Mouse (Mus musculus) large intestine, adult 2 months (tissue): Measurements from ENCODE around the gene Atg2b. TPM values are rescaled to one million over a fixed set of nuclear protein-coding genes. Genes with fewer than 3 reads are reported as not detected.

Source experiments
- DNase-seq: peaks from one replicate; pipeline ENCODE4 v3.0.0-alpha.2; 2012; ENCODE audit warnings: low read depth, low spot score
- WGBS: fragments of 180-500 bp; shearing (Covaris S2); methylation state at CpG from one replicate; pipeline ENCODE4 v1.1.7; 2018; 5-methylcytosine and 5-hydroxymethylcytosine counted together
- polyA plus RNA-seq: library from polyadenylated mRNA; depleted of rRNA; stranded (reverse); fragments of >200 nt; gene quantifications from 2 replicates; pipeline ENCODE4 v1.2.3, GENCODE M21; 2012

The Atg2b gene
- polyA plus RNA-seq, 1 experiment: 11.8 TPM

DNA sequence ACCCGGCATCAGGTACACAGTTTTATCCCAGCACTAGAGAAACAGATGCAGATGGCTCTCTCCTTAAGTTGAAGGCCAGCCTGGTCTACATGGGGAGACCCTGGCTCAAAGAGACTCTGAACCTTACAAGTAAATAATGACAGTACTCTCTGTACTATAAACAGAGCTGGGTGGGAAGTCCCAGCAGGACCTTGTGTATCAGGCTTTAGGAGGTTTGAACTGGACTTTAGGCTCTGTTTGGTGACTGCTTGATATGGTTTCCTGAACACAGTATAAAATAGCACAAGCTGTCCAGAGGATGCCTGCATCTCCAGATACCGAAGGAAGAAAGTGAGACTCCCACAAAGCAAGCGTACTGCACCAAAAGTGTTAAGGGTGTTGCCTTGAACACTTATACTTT lies 1.8 kb upstream of the Atg2b start:
- DNase-seq: no peak
- 87% methylated on average over 3 of the region's 3 CpGs for WGBS

DNA sequence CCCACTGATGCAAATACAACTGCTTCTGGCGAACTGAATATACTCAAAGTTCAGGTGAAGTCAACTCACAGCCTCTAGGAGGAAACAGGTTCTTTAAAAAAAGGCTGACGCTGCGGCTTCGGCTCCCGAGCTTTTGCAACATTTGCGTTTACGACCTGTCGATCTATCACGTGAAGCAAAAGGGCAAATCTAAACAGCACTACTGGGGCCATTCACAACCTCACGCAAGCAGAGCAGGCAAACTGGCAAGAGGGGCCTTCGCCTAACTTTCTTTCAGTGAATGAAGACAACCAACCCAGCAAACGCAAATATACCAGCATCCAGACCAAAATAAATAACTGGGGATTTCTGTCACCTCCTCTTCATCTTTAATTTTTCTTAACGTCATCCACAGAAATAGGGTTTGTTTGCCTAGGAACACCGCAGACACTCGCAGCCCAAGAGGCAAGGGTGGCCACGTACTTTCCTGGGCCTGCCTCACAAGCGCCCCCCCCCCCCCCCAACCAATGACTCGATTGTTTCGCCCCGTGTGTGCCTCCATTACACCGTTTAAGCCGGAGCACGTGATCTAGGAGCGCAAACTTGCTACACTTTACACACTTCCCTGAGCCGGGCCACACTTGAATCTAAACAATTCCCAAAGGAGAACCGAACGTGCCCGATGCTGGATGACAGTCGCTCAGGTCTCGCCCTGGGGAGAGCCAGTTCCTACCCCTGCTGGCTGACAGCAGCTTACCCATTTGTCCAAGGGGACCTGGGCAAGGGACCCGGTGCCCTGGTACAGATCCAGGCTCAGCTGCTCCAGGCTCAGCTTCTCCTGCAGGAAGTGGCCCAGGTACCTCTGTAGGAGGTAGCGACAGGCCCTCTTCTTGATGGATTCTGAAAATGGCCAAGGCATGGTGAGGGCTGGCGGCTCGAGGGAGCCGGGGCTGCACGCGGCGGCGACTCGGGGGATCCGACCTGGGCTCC lies 794 bp downstream of the Atg2b start, which contains the start of gene Gskip:
Gskip (plus strand) TSS at position 897 of the 969 bp plus-strand sequence.
- DNase-seq: peak; percentile 64
- 1% methylated on average over 41 of the region's 41 CpGs for WGBS

DNA sequence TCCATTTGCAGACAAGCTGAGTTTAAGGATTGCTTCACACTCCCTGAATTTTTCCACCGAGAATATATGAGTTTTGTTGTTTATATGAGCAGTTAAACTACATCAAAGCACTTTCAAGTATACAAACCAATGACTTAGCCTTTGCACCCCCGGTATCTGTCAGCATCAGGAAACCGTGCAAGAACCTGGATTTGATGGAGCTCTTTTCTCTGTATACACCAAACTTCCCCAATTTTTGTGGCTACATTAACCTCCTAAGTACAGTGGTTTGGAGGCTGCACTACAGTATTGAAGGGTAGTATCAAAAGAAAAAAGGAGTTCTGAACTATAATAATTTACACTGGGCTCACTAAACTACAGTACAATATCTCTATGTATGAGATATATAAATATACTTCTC lies 6.2 kb downstream of the Atg2b start:
- no peak for DNase-seq
- WGBS: 78% methylated on average over 3 of the region's 3 CpGs

DNA sequence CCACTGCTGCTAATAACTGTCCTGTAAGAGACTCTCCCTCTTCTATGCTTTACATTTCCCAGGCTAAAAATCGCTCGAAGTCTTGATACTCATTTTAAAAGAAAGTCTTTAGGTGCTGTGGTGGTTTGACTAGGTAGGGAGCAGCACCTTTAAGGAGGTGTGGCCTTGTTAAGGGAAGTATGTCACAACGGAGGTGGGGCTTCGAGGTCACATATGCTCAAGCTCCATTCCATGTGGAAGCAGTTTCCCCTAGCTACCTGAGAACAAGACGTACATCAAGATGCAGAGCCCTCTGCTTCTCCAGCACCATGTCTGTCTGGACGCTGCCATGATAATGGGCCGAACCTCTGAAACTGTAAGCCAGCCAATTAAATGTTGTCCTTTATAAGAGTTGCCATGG lies 6.8 kb downstream of the Atg2b start:
- WGBS: 93% methylated on average over 7 of the region's 7 CpGs
- DNase-seq: no peak

DNA sequence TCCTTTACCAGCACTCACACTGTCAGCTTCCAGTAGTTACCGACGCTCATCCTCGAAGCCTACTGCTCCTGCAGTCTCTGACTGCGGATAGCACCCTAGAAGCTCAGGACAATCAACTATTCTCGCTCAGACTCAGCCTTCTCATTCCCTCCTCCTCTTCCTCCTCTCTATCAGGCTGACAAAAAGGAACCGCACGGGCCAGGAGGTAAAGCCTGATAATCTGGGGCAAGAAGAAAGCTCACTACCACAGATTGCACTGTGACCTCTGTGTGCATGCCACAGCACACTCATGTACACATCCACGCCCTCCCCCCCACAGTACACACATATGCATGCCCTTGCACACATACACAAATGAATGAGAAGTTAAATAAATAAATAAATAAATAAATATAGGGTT lies 8.7 kb downstream of the Atg2b start:
- 95% methylated on average over 8 of the region's 8 CpGs for WGBS
- no peak for DNase-seq

DNA sequence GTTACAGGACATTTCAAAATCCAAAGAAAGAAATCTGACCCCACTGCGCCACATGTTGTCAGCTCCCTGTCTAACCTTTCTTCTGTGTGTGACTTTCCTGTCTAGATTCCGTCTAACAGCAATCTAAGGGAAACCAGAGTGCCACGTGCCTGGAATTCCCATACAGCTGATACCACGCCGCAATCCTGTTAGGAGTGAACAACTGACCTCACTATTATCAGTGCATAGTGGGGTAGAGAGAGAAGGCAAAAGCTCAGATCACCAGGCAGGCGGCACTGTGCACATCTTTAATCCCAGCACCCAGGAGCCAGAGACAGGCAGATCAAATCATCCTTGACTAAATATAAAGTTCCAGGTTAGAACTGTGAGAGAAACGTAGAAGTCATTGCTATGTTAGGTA lies 29.2 kb downstream of the Atg2b start:
- WGBS: 94% methylated on average over 7 of the region's 7 CpGs
- no peak for DNase-seq

DNA sequence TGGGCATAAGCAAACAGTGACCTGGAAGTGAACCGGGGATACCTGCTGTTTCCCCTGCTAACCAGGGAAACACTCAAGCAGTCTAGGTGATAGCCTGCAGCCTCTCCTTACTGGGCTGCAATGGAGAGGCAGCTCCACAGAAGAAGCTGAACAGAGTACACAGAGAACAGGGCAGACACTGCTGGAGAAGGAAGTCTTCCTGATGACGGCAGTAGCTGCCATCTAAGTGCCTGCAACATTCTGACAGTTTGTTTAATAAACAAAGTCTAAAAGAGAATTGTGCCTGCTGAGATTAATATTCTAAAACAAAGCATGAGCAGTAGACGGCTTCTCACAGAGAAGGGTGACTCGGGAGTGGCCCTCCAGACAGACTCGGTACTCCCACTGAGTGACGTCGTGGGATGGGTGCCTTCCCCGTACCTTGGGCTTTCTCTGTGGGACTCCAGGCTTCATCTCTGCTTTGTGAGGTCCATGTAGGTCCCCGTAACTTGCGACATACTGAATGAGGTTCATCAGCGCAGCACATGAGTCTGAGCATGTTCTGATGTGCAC lies 42.2 kb downstream of the Atg2b start:
- WGBS: 75% methylated on average over 11 of the region's 11 CpGs
- no peak for DNase-seq

DNA sequence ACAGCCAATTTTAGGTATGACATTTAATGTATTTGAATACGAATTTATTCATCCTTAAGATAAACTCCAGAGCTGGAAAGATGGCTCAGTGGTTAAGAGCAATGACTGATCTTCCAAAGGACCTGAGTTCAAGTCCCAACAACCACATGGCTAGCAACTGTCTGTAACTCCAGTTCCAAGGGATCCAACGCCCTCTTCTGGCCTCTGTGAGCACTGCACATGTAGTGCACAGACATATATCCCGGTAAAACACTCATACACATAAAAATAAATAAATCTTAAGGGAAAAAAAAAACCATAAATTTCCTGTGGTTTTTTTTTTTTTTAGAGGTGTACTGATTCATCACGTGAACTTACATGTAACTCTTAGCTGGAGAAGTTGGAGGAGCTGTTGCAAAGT lies 47.5 kb downstream of the Atg2b start:
- no peak for DNase-seq
- 75% methylated on average over 4 of the region's 4 CpGs for WGBS

DNA sequence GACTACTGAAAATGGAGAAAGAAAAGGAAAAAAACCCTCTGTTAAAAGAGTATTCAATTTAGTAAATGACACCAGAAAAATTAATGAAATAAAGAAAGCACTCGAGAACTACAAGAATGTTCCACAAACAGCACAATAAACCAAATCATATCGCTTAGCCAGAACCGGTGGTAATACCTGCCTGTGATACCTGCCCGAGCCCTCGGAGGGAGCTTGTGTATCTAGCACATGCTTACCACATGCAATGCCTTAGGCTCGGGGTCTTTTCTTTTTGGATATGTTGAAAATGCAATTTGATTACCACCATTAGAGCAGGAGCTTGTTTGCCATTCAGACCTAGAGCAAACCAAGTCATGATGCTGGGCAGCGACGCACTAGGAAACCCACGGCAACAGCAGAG lies 48.5 kb downstream of the Atg2b start:
- WGBS: 92% methylated on average over 9 of the region's 9 CpGs
- no peak for DNase-seq

DNA sequence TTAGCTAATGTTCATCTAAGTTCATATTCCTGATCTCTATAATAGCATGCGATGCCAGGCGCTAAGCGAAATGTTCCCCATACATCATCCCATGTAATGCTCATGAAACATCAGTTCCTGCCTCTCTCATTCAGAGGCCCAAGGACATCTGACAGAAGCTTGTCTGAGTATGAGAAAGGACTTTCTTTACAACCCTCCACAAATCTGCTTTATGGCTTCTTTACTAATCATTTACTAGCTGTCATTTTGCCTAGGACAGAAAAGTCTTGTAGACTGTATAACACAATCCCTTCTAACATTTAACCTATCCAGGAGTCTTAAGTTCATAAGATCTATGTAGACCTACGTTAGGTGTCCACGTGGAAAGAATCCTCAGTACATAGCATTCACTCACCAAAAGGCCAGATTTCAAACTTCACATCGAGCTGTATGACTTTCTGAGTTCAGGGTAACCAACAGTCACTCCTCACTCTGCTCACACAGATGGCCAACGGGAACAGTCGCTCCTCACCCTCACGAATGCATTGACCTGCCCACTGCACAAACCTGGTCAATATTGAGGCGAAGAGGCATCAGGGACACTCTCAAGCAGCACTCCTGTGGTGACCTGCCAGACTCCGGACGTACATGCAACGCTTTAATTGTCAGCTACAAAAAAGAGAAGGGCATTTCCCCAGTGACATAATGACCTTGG lies 50.5 kb downstream of the Atg2b start:
- WGBS: 46% methylated on average over 13 of the region's 13 CpGs
- peak; percentile 25 for DNase-seq

DNA sequence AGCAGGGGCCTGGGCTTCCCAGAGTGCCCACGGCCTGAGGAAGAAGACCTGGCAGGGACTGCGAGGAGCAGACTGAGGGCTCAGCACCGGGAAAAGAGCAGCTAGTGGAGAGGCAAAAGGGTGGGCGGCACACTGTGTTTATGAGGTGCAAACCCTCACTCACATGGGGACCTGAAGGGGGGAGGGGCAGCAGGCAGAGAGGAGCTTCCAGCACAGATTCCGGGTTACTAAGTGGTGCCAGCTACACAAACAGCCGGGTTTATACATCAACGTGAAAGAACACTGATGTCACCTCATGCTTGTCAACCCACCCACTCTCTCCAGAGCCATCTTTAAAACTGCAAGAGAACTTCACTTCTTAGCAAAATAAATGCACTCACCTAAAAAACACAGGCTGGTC lies 59.2 kb downstream of the Atg2b start:
- no peak for DNase-seq

DNA sequence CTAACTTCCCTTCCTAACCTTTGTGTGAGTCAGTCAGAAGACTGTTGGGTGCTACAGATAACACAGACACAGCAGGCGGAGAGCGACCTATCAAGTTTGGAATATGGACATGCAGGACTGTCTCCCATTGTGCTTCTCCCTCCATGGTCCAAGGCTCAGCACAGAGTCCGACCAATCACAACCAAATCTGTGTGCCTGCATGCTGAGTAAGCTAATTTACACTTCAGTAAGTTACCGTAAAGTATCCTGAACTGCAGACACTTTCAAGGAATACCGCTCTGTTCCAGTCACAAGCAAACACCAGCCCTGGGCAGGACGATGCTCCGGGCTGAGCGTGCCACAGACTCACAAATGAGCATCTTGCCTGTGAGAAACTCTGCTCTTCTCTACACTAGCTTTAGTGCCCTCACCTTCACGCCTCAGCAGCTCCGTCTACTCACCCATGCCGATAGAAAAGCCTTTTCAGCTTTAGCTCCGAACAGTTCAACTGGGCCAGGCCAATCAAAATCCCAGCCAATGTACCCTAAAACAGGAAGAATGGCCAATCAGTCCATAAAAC lies 62.0 kb downstream of the Atg2b start:
- no peak for DNase-seq
- 82% methylated on average over 12 of the region's 12 CpGs for whole genome bisulfite sequencing

More for the DNA sequence above, 59.2 kb downstream of the Atg2b start:
- WGBS: 67% methylated on average over 7 of the region's 7 CpGs

DNA sequence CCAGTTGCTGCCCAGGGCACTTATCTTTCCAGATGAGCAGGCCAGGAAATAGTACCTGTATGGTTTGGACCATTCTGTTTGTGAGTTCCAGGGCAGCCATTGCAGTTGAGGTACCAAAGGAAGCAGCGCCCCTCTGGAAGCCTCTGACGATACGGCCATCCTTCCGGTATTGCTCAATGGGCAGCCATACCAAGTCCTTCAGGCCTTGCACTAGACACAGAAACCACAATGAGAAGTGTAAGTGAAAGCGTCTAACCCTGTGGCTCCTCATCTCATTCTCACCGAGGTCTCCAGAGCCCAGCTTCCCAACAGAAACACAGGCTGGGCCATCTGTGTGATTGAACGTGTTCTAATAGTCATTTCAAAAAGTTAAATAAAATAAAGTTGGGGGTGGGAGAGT lies 63.0 kb downstream of the Atg2b start:
- 91% methylated on average over 7 of the region's 7 CpGs for WGBS
- no peak for DNase-seq

DNA sequence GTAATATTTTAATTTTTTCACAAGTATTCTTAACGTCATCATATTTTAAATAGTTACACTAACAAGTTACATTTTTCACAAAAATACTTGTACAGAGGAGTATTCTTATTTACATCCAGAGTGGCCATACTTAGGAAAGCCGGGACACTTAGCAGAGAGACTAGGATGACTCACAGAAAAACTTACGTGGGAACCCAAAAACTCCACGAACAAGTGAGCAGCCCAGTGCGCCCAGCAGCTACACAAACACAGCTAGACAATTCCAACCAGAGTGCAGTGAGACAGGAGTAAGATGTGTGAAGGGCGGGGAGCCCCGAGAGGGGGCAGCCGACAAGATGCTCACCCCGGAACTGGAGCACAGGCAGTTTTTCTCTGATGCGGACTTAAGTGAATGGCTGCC lies 71.5 kb downstream of the Atg2b start:
- DNase-seq: no peak
- WGBS: 90% methylated on average over 10 of the region's 10 CpGs

DNA sequence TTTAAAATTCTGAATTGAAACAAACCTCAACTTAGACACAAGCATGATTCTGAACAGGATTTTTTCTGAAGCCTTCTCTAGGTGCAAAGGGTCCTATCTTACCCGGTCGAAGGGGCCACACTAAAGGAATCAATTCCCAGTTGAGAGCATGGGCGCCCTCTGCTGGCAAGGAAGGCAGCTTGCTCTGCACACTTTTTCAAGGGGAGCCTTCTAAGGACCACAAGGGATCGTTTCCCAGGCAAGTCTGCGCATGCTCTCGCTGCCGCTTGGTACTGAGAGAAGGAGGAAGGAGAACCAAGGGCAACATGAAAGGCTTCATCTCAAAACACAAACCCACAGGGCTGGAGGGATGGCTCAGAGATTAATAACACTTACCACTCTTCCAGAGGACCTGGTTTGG lies 73.3 kb downstream of the Atg2b start:
- WGBS: 33% methylated on average over 7 of the region's 7 CpGs
- DNase-seq: peak; percentile 31

DNA sequence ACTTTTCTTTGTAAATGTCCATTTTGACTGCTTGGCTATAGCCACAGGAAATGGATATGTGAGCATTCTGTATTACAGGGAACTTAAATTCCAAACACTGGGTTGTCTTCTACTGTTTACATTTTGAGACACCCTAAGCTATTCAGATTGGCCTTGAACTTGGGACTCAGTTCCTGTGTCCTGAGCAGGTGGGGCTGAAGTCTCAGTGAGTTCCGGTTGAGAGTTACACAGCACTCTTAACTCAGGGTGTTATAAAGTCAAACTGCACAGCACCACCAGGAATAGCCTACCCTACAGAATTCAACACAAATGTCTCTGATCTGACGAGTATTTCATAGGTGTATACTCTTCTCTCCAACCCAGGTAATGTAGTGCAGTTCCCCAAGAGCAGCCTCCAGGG lies 74.0 kb downstream of the Atg2b start:
- peak; percentile 39 for DNase-seq
- WGBS: 38% methylated on average over 2 of the region's 2 CpGs

DNA sequence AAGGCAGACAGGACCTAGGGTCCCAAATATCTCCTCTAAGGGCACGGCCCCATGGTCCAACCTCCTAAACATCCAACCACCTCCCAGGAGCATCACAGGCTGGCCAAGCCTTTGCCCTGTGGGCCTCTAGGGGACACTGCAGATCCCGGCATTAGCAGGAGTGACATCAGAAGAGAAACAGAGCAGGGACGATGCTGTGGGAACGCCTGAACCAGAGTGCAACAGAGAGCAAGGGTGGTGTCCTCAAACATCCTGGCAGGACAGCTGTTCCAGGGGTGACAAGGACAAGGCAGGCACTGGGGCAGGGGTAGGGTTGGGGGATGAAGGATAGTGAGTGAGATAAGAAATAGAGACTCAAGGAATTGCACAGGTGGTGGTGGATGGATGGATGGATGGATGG lies 78.1 kb downstream of the Atg2b start:
- WGBS: 72% methylated on average over 4 of the region's 4 CpGs
- no peak for DNase-seq

DNA sequence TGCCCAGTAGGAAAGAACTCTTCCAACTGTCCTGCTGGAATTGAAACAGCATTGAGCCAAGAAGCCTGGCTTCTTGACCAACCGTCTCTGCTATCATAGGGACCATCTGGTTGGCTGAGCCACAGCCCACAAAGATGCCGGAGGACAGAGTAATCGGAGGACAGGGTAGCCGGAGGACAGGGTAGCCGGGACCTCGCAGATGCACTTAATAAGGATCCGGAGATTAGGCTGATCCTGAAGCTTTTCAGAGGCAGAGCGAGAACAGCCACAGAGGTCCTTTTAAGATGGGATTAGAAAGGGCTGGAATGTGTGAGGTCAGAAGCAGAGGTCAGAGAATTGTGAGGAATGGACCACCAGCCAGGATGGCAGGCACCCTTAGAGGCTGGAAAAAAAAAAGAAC lies 79.8 kb downstream of the Atg2b start:
- 62% methylated on average over 8 of the region's 8 CpGs for WGBS
- no peak for DNase-seq

DNA sequence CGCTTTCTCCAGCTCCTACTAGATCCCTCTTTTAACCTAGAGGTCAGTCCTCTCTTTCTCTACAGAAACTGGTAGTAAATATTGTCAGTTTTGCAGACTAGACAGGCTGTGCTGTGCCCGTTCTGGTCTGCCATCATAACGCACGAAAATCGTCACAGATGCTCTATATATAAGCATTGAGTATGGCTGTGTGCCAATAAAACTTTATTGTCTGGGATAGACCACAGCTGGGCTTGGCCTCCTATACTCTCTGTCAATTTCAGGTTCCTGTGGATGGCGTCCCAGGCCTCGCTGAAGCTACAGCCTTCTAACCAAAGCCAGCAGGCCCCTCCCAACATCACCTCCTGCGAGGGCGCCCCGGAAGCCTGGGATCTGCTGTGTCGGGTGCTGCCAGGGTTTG lies 81.1 kb downstream of the Atg2b start:
- 62% methylated on average over 11 of the region's 11 CpGs for WGBS
- no peak for DNase-seq

DNA sequence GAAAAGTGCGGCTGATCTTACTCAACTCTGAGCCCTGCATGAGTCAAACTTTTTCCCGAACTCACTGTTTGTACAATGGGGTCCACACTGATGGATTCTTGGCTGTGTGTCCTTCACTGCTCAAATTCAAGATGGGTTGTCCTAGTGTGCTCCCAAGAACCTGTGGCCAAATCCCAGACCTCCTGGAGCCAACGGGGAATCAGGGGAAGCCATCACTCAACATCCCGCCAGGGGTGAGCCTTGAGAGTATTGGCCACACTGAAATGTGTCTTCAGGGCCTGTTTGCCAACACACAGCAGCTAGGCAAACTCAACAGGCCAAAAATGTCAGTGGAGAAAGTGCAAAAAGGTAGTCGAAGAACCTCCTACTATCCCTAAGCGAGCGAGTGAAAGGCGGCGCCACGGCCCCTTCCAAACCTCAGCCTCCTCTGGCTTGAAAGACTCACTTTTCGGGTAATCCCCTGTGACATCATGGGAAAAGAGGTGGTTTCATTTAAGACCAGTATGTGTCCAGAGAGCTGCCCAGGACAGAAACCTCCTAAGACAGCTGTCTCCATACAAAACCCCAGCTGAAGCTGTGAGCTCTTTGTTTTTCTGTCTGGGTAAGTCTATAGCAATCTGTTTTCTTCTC lies 82.3 kb downstream of the Atg2b start, which contains the start of gene Bdkrb1:
Bdkrb1 (plus strand) TSS at position 505 of the 630 bp plus-strand sequence.
- WGBS: 80% methylated on average over 11 of the region's 11 CpGs

More for the DNA sequence above, 82.3 kb downstream of the Atg2b start, which contains the start of gene Bdkrb1:
- no peak for DNase-seq
